8 mouse cellular contexts compared by ENCODE assay signal in the genomic region with DNA sequence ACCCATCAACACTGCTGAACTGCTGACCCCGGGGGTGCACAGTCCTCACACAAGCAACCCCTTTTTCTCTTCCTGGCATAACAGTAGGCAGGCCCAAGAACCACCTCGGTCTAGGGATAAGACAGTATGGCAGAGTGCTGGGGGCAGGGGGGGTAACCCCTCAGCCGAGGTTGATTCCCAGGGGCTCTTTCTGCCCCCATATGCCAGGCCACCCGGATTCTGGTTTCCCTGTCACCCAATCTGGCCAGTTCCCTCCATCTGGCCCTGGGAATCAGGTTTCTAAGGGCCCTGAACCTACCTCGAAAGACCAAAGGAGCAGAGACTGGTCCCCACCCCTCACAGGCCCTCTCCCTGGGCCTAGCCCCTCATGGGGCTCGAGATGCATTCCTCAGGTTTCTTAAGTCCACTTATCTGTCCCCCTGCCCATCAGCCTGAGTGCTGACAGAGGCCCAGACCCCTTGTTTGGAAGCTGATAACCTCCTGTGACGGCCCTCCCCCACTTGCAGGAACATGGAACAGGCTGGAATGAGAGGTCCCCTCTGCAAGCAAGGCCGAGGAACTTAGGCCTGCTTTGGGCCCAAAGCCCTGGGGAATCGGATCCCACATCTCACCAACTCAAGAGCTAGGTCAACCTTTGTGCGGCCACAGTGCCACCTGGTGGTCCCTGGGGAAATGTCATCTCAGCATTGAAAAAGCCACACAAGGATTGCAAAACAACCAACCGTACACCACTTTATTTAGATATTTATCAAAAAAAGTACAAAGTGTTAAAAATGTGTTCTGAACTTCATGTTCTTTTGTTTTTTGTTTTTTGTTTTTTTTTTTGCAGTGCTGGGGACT. TPM values are rescaled to one million over a fixed set of nuclear protein-coding genes. Genes with fewer than 3 reads are reported as not detected.
DNase-seq lines count a peak whose midpoint lies in the region; ATAC-seq and TF ChIP-seq lines count a peak whose summit lies in the region.

No protein-coding gene starts in this region.

- peak; percentile 98 for DNase-seq in intestine, embryonic 14.5 days (ENCODE audit: low spot score)
- DNase-seq in cerebellum, adult 2 months = peak; percentile 71 to 85
- peak; percentile 89 to 90 for DNase-seq in frontal cortex, postnatal 25 days (ENCODE audit: low spot score in 2 of 2)
- DNase-seq in left cerebral cortex, postnatal 14 days (ENCODE audit: low spot score in 2 of 2) = peak; percentile 91
- peak; percentile 88 for DNase-seq in stomach, postnatal 0 days (ENCODE audit: low spot score)

- ATAC-seq in intestine, embryonic 14.5 days (replicated peaks; ENCODE audit: low FRiP score, low TSS enrichment, low read depth) = no peak
- no peak for ATAC-seq in intestine, embryonic 15.5 days
- peak; percentile 41 for ATAC-seq in inflammation-experienced regulatory T-cells, adult 6 months
- ATAC-seq in stomach, postnatal 0 days (ENCODE audit: low FRiP score, low TSS enrichment) = 0 out of 2 replicates have a peak, but pooled peaks have one; percentile 8

- 29% methylated on average over 11 of the region's 11 CpGs for WGBS in intestine, embryonic 14.5 days
- WGBS in intestine, embryonic 15.5 days = 28% methylated on average over 11 of the region's 11 CpGs
- 32% methylated on average over 11 of the region's 11 CpGs for WGBS in cerebellum, adult 2 months
- 28% methylated on average over 11 of the region's 11 CpGs for WGBS in stomach, postnatal 0 days

- no peak overlapping the region for H3K4me2 ChIP-seq in intestine, embryonic 14.5 days (ENCODE audit: low read length)
- H3K4me2 ChIP-seq in intestine, embryonic 15.5 days (replicated peaks) = no peak overlapping the region
- no peak overlapping the region for H3K4me2 ChIP-seq in myocyte (ENCODE audit: low read depth)
- no peak overlapping the region for H3K4me2 ChIP-seq in stomach, postnatal 0 days (replicated peaks; ENCODE audit: low read depth)

- intact Hi-C loops in left cerebral cortex, postnatal 14 days (cut with DNase I) = loop anchor here (2.0 to 5.0 kb wide), 3 partner anchors 90 to 526 kb away; no protein-coding TSS in a partner anchor

- no peak for TF ChIP-seq EP300 in stomach, postnatal 0 days (optimal IDR thresholded peaks at IDR 0.05)

- H3K9me3 ChIP-seq in intestine, embryonic 14.5 days (ENCODE audit: control insufficient read depth, low read length) = no peaks in the 10 kb centered on the region
- no peaks in the 10 kb centered on the region for H3K9me3 ChIP-seq in intestine, embryonic 15.5 days
- no peaks in the 10 kb centered on the region for H3K9me3 ChIP-seq in stomach, postnatal 0 days (ENCODE audit: control insufficient read depth, low read length)

- no peak overlapping the region for H3K4me3 ChIP-seq in intestine, embryonic 14.5 days (ENCODE audit: low read depth, low read length)
- H3K4me3 ChIP-seq in intestine, embryonic 15.5 days (replicated peaks) = no peak overlapping the region
- no peak overlapping the region for H3K4me3 ChIP-seq in cerebellum, adult 2 months (replicated peaks; ENCODE audit: insufficient read depth, low read depth, low read length)
- H3K4me3 ChIP-seq in myocyte = no peak overlapping the region
- no peak overlapping the region for H3K4me3 ChIP-seq in stomach, postnatal 0 days (ENCODE audit: low read depth, low read length)

- no peak for TF ChIP-seq POLR2A in cerebellum, adult 2 months (IDR thresholded peaks at IDR 0.05; ENCODE audit: borderline replicate concordance, insufficient read depth, low read length)
- TF ChIP-seq POLR2A in myocyte (IDR thresholded peaks at IDR 0.05; ENCODE audit: insufficient read length, low read depth) = no peak

- H3K79me2 ChIP-seq in myocyte (ENCODE audit: control insufficient read depth, insufficient read depth) = no peaks in the 10 kb centered on the region

- no peak overlapping the region for H3K9ac ChIP-seq in intestine, embryonic 14.5 days (ENCODE audit: low read length)
- H3K9ac ChIP-seq in intestine, embryonic 15.5 days = no peak overlapping the region
- no peak overlapping the region for H3K9ac ChIP-seq in stomach, postnatal 0 days (ENCODE audit: low read length)

- H3K27me3 ChIP-seq in intestine, embryonic 14.5 days (replicated peaks; ENCODE audit: control insufficient read depth, insufficient read depth, low read length) = peaks cover 45% of the 10 kb centered on the region
- H3K27me3 ChIP-seq in intestine, embryonic 15.5 days (replicated peaks) = peaks cover 45% of the 10 kb centered on the region
- peaks cover 7% of the 10 kb centered on the region; the same call in 1 of the 2 replicates for H3K27me3 ChIP-seq in cerebellum, adult 2 months (ENCODE audit: control insufficient read depth, insufficient read depth, low read length)
- peaks cover 15% of the 10 kb centered on the region for H3K27me3 ChIP-seq in myocyte (ENCODE audit: control insufficient read depth, insufficient read depth, insufficient read length)
- peaks cover 6% of the 10 kb centered on the region; the same call in 1 of the 2 replicates for H3K27me3 ChIP-seq in stomach, postnatal 0 days (ENCODE audit: control insufficient read depth, insufficient read depth, low read length)

- no peak overlapping the region for H3K27ac ChIP-seq in intestine, embryonic 14.5 days (ENCODE audit: low read depth)
- H3K27ac ChIP-seq in intestine, embryonic 15.5 days = no peak overlapping the region
- H3K27ac ChIP-seq in cerebellum, adult 2 months (ENCODE audit: insufficient read depth, low read length) = no peak overlapping the region
- no peak overlapping the region for H3K27ac ChIP-seq in stomach, postnatal 0 days (replicated peaks)

- TF ChIP-seq CTCF in cerebellum, adult 2 months (IDR thresholded peaks at IDR 0.05; ENCODE audit: borderline replicate concordance, insufficient read depth, low read depth, low read length) = peak; percentile 86
- TF ChIP-seq CTCF in stomach, postnatal 0 days (IDR thresholded peaks at IDR 0.05; ENCODE audit: low read depth) = peak; percentile 89

- peaks cover 9% of the 10 kb centered on the region for H3K4me1 ChIP-seq in intestine, embryonic 14.5 days (replicated peaks; ENCODE audit: control insufficient read depth, insufficient read depth, low read length)
- H3K4me1 ChIP-seq in intestine, embryonic 15.5 days (replicated peaks) = peaks cover 29% of the 10 kb centered on the region
- peaks cover 8% of the 10 kb centered on the region for H3K4me1 ChIP-seq in cerebellum, adult 2 months (ENCODE audit: control insufficient read depth, insufficient read depth, low read length)
- peaks cover 2% of the 10 kb centered on the region; the same call in 1 of the 2 replicates for H3K4me1 ChIP-seq in stomach, postnatal 0 days (replicated peaks; ENCODE audit: control insufficient read depth, insufficient read depth)

- no peak overlapping the region for H3ac ChIP-seq in myocyte (ENCODE audit: control insufficient read depth, insufficient read length)

- peaks cover 16% of the 10 kb centered on the region for H3K36me3 ChIP-seq in intestine, embryonic 14.5 days (ENCODE audit: control insufficient read depth, insufficient read depth, low read length)
- peaks cover 4% of the 10 kb centered on the region; the same call in 1 of the 2 replicates for H3K36me3 ChIP-seq in intestine, embryonic 15.5 days
- no peaks in the 10 kb centered on the region for H3K36me3 ChIP-seq in myocyte (ENCODE audit: control insufficient read depth, insufficient read depth)
- H3K36me3 ChIP-seq in stomach, postnatal 0 days (ENCODE audit: control insufficient read depth, insufficient read depth, low read length) = 0 out of 2 replicates have a peak, but pooled peaks cover 2% of the 10 kb centered on the region

TF ChIP-seq in myocyte, 11 proteins besides CTCF, POLR2A, EP300 and RAD21:
- TF ChIP-seq TCF12 (IDR thresholded peaks at IDR 0.05; ENCODE audit: insufficient read depth, poor library complexity, severe bottlenecking) = no peak
- 0 out of 2 replicates have a peak, but pooled peaks have one; percentile 50 for TF ChIP-seq CEBPB (IDR thresholded peaks at IDR 0.05; ENCODE audit: insufficient read depth, poor library complexity, severe bottlenecking)
- no peak for TF ChIP-seq TCF3 (IDR thresholded peaks at IDR 0.05; ENCODE audit: insufficient read length, low read depth)

RNA-seq across cellular contexts. Expression of a gene that starts 2.1 kb away (rescaled TPM):
- 16.3 and 16.7 TPM in 2 replicates for polyA plus RNA-seq in intestine, embryonic 14.5 days (2014; fragmentation: Nextera tagmentation; extraction: Ambion mirVana)
- polyA plus RNA-seq in intestine, embryonic 15.5 days (2015; fragmentation: Nextera tagmentation; extraction: Ambion mirVana) = 13.4 and 14.7 TPM in 2 replicates
- polyA plus RNA-seq in cerebellum, adult 2 months (2012; rRNA removed) = 14.7 and 15.0 TPM in 2 replicates
- 10 to 100 TPM; 12.9 to 73.1 (median 57.3) TPM for polyA plus RNA-seq in inflammation-experienced regulatory T-cells, adult 6 months (2017; shearing (Covaris generic))
- 1 to 10 TPM; 6.8 to 7.6 TPM for total RNA-seq in left cerebral cortex, postnatal 14 days (2021)
- polyA plus RNA-seq in myocyte (2012; fragmentation: generic; extraction: Trizol) = 97.2 TPM
- 9.9 and 10.9 TPM in 2 replicates for polyA plus RNA-seq in stomach, postnatal 0 days (2015; fragmentation: Nextera tagmentation; extraction: Ambion mirVana)

RNA-seq across cellular contexts. Expression of a gene that starts 4.5 kb away (rescaled TPM):
- not detected in 2 replicates for polyA plus RNA-seq in intestine, embryonic 14.5 days (2014; fragmentation: Nextera tagmentation; extraction: Ambion mirVana)
- not detected in 2 replicates for polyA plus RNA-seq in intestine, embryonic 15.5 days (2015; fragmentation: Nextera tagmentation; extraction: Ambion mirVana)
- not detected in 2 replicates for polyA plus RNA-seq in cerebellum, adult 2 months (2012; rRNA removed)
- not detected for polyA plus RNA-seq in inflammation-experienced regulatory T-cells, adult 6 months (2017; shearing (Covaris generic))
- total RNA-seq in left cerebral cortex, postnatal 14 days (2021) = not detected
- not detected for polyA plus RNA-seq in myocyte (2012; fragmentation: generic; extraction: Trizol)
- polyA plus RNA-seq in stomach, postnatal 0 days (2015; fragmentation: Nextera tagmentation; extraction: Ambion mirVana) = not detected in 2 replicates

RNA-seq across cellular contexts. Expression of a gene that starts 36.4 kb away (rescaled TPM):
- polyA plus RNA-seq in intestine, embryonic 14.5 days (2014; fragmentation: Nextera tagmentation; extraction: Ambion mirVana) = 55.0 and 58.9 TPM in 2 replicates
- 36.3 and 36.4 TPM in 2 replicates for polyA plus RNA-seq in intestine, embryonic 15.5 days (2015; fragmentation: Nextera tagmentation; extraction: Ambion mirVana)
- polyA plus RNA-seq in cerebellum, adult 2 months (2012; rRNA removed) = 109 and 116 TPM in 2 replicates
- 100 to 1,000 TPM; 124 to 242 (median 205) TPM for polyA plus RNA-seq in inflammation-experienced regulatory T-cells, adult 6 months (2017; shearing (Covaris generic))
- 100 to 1,000 TPM; 132 to 136 TPM for total RNA-seq in left cerebral cortex, postnatal 14 days (2021)
- 27.1 TPM for polyA plus RNA-seq in myocyte (2012; fragmentation: generic; extraction: Trizol)
- polyA plus RNA-seq in stomach, postnatal 0 days (2015; fragmentation: Nextera tagmentation; extraction: Ambion mirVana) = 16.5 and 19.0 TPM in 2 replicates

Comparison
In these comparisons a context has a peak if more than half of its experiments do, and no peak if none do; other contexts are left out.
1. ATAC-seq: peak in inflammation-experienced regulatory T-cells, adult 6 months (single experiment) and stomach, postnatal 0 days (single experiment); none in intestine, embryonic 14.5 days (single experiment) and intestine, embryonic 15.5 days (single experiment).
2. Peak in every context shown above with its lines, with median percentiles within 50 percentile points of each other: DNase-seq.